Mouse (Mus musculus): ENCODE measurements around the gene Ddx10. TPM values are rescaled to one million over a fixed set of nuclear protein-coding genes. Genes with fewer than 3 reads are reported as not detected.
"Not testable (repeated sequence)": the region's sequence is repeated elsewhere in the genome, so short reads cannot be mapped to it uniquely, and the experiment has no call there.

The Ddx10 gene
- polyA plus RNA-seq, 1 experiment from 2014 or later: 36.9 TPM

DNA sequence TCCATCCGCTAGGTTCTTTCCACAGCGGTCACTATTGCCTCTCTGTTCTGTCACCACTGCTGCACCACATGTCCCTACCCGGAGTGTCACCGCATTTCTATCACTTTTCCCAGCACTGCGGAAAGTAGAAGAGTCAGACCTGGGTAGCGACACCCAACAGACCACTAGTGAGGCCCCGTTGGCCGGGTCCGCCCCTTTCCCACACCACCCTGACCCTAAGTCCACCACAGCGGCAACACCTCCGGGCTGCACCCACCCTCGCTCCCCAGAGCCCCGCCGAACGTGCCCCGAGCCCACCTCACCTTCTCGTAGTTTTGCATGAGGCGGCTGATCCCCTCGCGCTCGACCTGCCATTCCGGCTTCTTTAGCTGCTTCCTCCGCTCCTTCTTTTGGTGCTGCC lies 337 bp downstream of the Ddx10 start:
- Histone ChIP-seq H3K4me1 (replicated peaks; ENCODE audit: control insufficient read depth, insufficient read depth, low read length) (peaks cover 13% of the 10 kb centered on the region; the same call in 1 of the 2 replicates), H3K4me2 (peak overlapping the region; percentile 94), H3K27ac (ENCODE audit: low read depth, low read length) (no peak overlapping the region), H3K9me3 (ENCODE audit: control insufficient read depth, low read length) (no peaks in the 10 kb centered on the region), H3K4me3 (ENCODE audit: low read depth, low read length) (peak overlapping the region; percentile 82), H3K27me3 (replicated peaks; ENCODE audit: control insufficient read depth, insufficient read depth, low read length) (no peaks in the 10 kb centered on the region), H3K36me3 (ENCODE audit: control insufficient read depth, insufficient read depth, low read length) (no peaks in the 10 kb centered on the region), H3K9ac (ENCODE audit: low read depth, low read length) (peak overlapping the region; percentile 76)
- DNase-seq (ENCODE audit: low spot score): no peak
- peak; percentile 26 for ATAC-seq (replicated peaks; ENCODE audit: low FRiP score)
- under 1% methylated on average over 23 of the region's 23 CpGs for WGBS

DNA sequence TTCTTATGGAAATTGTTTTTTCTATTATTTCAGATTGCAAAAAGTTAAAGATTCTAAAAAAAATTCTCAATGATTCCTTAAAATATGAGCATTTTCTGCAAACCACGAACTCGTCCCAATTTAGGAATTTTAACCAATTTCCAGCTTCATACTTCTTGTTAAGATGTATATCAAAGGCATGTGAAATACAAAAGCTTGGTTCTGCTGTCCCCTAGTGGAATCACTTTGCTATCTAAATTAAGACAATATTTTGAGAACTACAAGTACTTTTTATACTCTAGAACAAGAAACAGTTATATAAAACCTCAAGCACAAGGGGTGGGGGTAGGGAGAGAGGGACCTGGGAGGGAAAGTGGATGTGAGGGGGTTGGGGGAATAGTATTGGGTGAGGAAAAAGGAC lies 29.7 kb downstream of the Ddx10 start:
- Histone ChIP-seq H3K9ac (ENCODE audit: low read depth, low read length) (no peak overlapping the region), H3K27me3 (replicated peaks; ENCODE audit: control insufficient read depth, insufficient read depth, low read length) (no peaks in the 10 kb centered on the region), H3K4me3 (ENCODE audit: low read depth, low read length) (no peak overlapping the region), H3K4me2 (no peak overlapping the region), H3K9me3 (ENCODE audit: control insufficient read depth, low read length) (no peaks in the 10 kb centered on the region), H3K27ac (ENCODE audit: low read depth, low read length) (no peak overlapping the region), H3K36me3 (ENCODE audit: control insufficient read depth, insufficient read depth, low read length) (no peaks in the 10 kb centered on the region; the same call in 1 of the 2 replicates), H3K4me1 (replicated peaks; ENCODE audit: control insufficient read depth, insufficient read depth, low read length) (no peaks in the 10 kb centered on the region)
- DNase-seq (ENCODE audit: low spot score) (no peak), ATAC-seq (replicated peaks; ENCODE audit: low FRiP score) (no peak)
- WGBS: 84% methylated on average over 2 of the region's 2 CpGs

- Histone ChIP-seq H3K4me2 (no peak overlapping the region), H3K9ac (ENCODE audit: low read depth, low read length) (no peak overlapping the region), H3K36me3 (ENCODE audit: control insufficient read depth, insufficient read depth, low read length) (no peaks in the 10 kb centered on the region), H3K27ac (ENCODE audit: low read depth, low read length) (no peak overlapping the region), H3K27me3 (replicated peaks; ENCODE audit: control insufficient read depth, insufficient read depth, low read length) (no peaks in the 10 kb centered on the region), H3K9me3 (ENCODE audit: control insufficient read depth, low read length) (no peaks in the 10 kb centered on the region), H3K4me3 (ENCODE audit: low read depth, low read length) (no peak overlapping the region), H3K4me1 (replicated peaks; ENCODE audit: control insufficient read depth, insufficient read depth, low read length) (no peaks in the 10 kb centered on the region)
- DNase-seq (ENCODE audit: low spot score) (no peak), ATAC-seq (replicated peaks; ENCODE audit: low FRiP score) (no peak)
- WGBS: 81% methylated on average over 4 of the region's 4 CpGs
Observed at GRCm38 (mm10) chr9:53208283-53208682, 39.6 kb downstream of the Ddx10 start.

- Histone ChIP-seq H3K36me3 (ENCODE audit: control insufficient read depth, insufficient read depth, low read length) (no peaks in the 10 kb centered on the region), H3K9me3 (ENCODE audit: control insufficient read depth, low read length) (no peaks in the 10 kb centered on the region), H3K9ac (ENCODE audit: low read depth, low read length) (no peak overlapping the region), H3K4me2 (no peak overlapping the region), H3K27me3 (replicated peaks; ENCODE audit: control insufficient read depth, insufficient read depth, low read length) (no peaks in the 10 kb centered on the region), H3K27ac (ENCODE audit: low read depth, low read length) (peak overlapping the region; percentile 57; the same call in 1 of the 2 replicates), H3K4me1 (replicated peaks; ENCODE audit: control insufficient read depth, insufficient read depth, low read length) (no peaks in the 10 kb centered on the region), H3K4me3 (ENCODE audit: low read depth, low read length) (no peak overlapping the region)
- ATAC-seq (replicated peaks; ENCODE audit: low FRiP score) (peak; percentile 91), DNase-seq (ENCODE audit: low spot score) (no peak)
- 47% methylated on average over 2 of the region's 2 CpGs for WGBS
Observed at GRCm38 (mm10) chr9:53174590-53174989, 73.3 kb downstream of the Ddx10 start.

DNA sequence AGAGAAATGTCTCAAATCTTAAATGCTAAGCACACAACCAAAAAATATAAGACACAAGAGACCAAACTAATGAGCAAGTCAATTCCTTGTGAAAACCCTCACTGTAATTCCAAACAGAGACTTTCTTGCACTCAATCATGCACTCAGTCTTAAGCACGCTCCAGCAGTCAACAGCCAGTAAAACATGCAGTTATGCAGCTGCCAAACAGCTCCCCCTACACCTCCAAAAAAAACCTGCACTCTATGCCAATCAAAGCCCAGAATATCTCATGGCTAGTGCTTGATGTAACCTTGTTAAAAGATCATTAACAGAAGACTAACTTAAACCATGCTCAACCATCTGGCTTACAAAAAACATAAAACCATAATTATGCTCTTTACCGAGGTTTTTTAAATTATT lies 74.6 kb downstream of the Ddx10 start:
- ATAC-seq (replicated peaks; ENCODE audit: low FRiP score) (0 out of 2 replicates have a peak, but pooled peaks have one; percentile 47), DNase-seq (ENCODE audit: low spot score) (no peak)
- Histone ChIP-seq H3K36me3 (ENCODE audit: control insufficient read depth, insufficient read depth, low read length) (no peaks in the 10 kb centered on the region), H3K4me2 (no peak overlapping the region), H3K9ac (ENCODE audit: low read depth, low read length) (no peak overlapping the region), H3K9me3 (ENCODE audit: control insufficient read depth, low read length) (no peaks in the 10 kb centered on the region), H3K4me3 (ENCODE audit: low read depth, low read length) (no peak overlapping the region), H3K27me3 (replicated peaks; ENCODE audit: control insufficient read depth, insufficient read depth, low read length) (no peaks in the 10 kb centered on the region), H3K4me1 (replicated peaks; ENCODE audit: control insufficient read depth, insufficient read depth, low read length) (no peaks in the 10 kb centered on the region), H3K27ac (ENCODE audit: low read depth, low read length) (no peak overlapping the region)
- WGBS: 61% methylated on average over 2 of the region's 2 CpGs

GRCm38 (mm10) chr9:53144266-53144665 lies 103.6 kb downstream of the Ddx10 start:
- Histone ChIP-seq H3K4me2 (no peak overlapping the region), H3K4me3 (ENCODE audit: low read depth, low read length) (no peak overlapping the region), H3K27me3 (replicated peaks; ENCODE audit: control insufficient read depth, insufficient read depth, low read length) (no peaks in the 10 kb centered on the region), H3K9me3 (ENCODE audit: control insufficient read depth, low read length) (no peaks in the 10 kb centered on the region), H3K9ac (ENCODE audit: low read depth, low read length) (no peak overlapping the region), H3K36me3 (ENCODE audit: control insufficient read depth, insufficient read depth, low read length) (no peaks in the 10 kb centered on the region), H3K27ac (ENCODE audit: low read depth, low read length) (no peak overlapping the region), H3K4me1 (replicated peaks; ENCODE audit: control insufficient read depth, insufficient read depth, low read length) (no peaks in the 10 kb centered on the region)
- DNase-seq (ENCODE audit: low spot score): no peak
- WGBS: 45% methylated on average over 4 of the region's 4 CpGs
- ATAC-seq (replicated peaks; ENCODE audit: low FRiP score): no peak

- Histone ChIP-seq H3K36me3 (ENCODE audit: control insufficient read depth, insufficient read depth, low read length) (no peaks in the 10 kb centered on the region), H3K27me3 (replicated peaks; ENCODE audit: control insufficient read depth, insufficient read depth, low read length) (no peaks in the 10 kb centered on the region), H3K27ac (ENCODE audit: low read depth, low read length) (no peak overlapping the region), H3K4me1 (replicated peaks; ENCODE audit: control insufficient read depth, insufficient read depth, low read length) (no peaks in the 10 kb centered on the region), H3K4me2 (no peak overlapping the region), H3K4me3 (ENCODE audit: low read depth, low read length) (no peak overlapping the region), H3K9ac (ENCODE audit: low read depth, low read length) (no peak overlapping the region), H3K9me3 (ENCODE audit: control insufficient read depth, low read length) (no peaks in the 10 kb centered on the region)
- ATAC-seq (replicated peaks; ENCODE audit: low FRiP score) (no peak), DNase-seq (ENCODE audit: low spot score) (no peak)
- WGBS: 86% methylated on average over 2 of the region's 2 CpGs
Observed at GRCm38 (mm10) chr9:53143508-53143907, 104.3 kb downstream of the Ddx10 start.

DNA sequence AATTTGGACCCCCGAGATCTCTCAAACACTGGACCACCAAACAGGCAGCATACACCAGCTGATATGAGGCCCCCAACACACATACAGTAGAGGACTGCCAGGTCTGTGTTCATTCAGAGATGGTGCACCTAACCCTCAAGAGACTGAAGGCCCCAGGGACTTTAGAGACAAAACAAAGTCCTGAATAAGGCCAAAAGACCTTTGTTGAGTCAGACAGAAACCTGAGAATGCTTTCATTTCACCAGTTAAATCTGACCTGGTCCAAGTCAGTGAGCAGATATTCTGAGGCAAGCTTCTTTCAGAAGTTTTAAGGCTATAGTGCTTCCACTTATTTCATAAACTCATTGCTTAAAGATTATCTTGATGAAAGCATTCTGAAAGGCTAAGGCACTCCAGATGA lies 105.4 kb downstream of the Ddx10 start:
- H3K9ac ChIP-seq (ENCODE audit: low read depth, low read length); H3K4me1 ChIP-seq (replicated peaks; ENCODE audit: control insufficient read depth, insufficient read depth, low read length); H3K4me3 ChIP-seq (ENCODE audit: low read depth, low read length); H3K4me2 ChIP-seq; DNase-seq (ENCODE audit: low spot score); H3K36me3 ChIP-seq (ENCODE audit: control insufficient read depth, insufficient read depth, low read length); H3K27ac ChIP-seq (ENCODE audit: low read depth, low read length); H3K27me3 ChIP-seq (replicated peaks; ENCODE audit: control insufficient read depth, insufficient read depth, low read length); H3K9me3 ChIP-seq (ENCODE audit: control insufficient read depth, low read length); ATAC-seq (replicated peaks; ENCODE audit: low FRiP score): not testable (repeated sequence)
- WGBS: 83% methylated on average over 1 of the region's 1 CpGs

DNA sequence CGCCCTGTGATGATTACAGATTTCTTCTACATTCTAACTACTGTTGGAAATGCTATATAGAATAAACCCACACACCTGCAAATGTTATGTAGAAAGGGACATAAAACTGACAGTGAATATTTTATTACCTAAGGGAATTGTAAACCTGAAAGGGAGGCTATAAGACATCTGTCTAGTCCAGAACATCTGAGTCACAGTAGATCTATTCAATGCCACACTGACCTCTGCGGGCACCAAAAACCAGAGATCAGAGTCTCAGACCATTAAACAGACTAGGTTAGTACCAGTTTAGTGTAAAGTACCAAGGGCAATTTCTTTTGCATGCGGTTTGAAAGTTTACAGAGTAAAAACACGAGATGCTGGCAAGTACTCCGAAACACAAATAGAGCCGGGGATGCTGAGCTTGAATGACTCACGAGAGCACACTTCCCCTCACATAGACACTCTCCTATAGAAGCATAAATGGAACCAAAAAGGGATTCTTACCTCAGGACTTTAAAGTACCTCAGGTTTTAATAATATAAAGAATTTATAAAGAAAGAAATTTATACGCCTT lies 107.2 kb downstream of the Ddx10 start:
- Histone ChIP-seq H3K27me3 (replicated peaks; ENCODE audit: control insufficient read depth, insufficient read depth, low read length) (no peaks in the 10 kb centered on the region), H3K4me1 (replicated peaks; ENCODE audit: control insufficient read depth, insufficient read depth, low read length) (no peaks in the 10 kb centered on the region), H3K4me2 (no peak overlapping the region), H3K27ac (ENCODE audit: low read depth, low read length) (no peak overlapping the region), H3K36me3 (ENCODE audit: control insufficient read depth, insufficient read depth, low read length) (no peaks in the 10 kb centered on the region), H3K9ac (ENCODE audit: low read depth, low read length) (no peak overlapping the region), H3K9me3 (ENCODE audit: control insufficient read depth, low read length) (no peaks in the 10 kb centered on the region), H3K4me3 (ENCODE audit: low read depth, low read length) (no peak overlapping the region)
- DNase-seq (ENCODE audit: low spot score) (no peak), ATAC-seq (replicated peaks; ENCODE audit: low FRiP score) (no peak)
- WGBS: 90% methylated on average over 8 of the region's 8 CpGs
